ENCODE assay signal across 8 mouse cellular contexts in genomic region chr5:33039510-33039911, GRCm38 (mm10). TPM values are rescaled to one million over a fixed set of nuclear protein-coding genes. Genes with fewer than 3 reads are reported as not detected.
DNase-seq lines count a peak whose midpoint lies in the region; ATAC-seq lines count a peak whose summit lies in the region.

No protein-coding gene starts in this region.

- peak overlapping the region; percentile 35 for H3K4me3 ChIP-seq in forebrain, embryonic 10.5 days
- peak overlapping the region; percentile 21 for H3K4me3 ChIP-seq in limb, embryonic 10.5 days
- H3K4me3 ChIP-seq in midbrain, embryonic 11.5 days (ENCODE audit: low read depth, low read length), result no peak overlapping the region; the same call in 1 of the 2 replicates

- ATAC-seq in hematopoietic stem cell, adult 5-6 weeks (replicated peaks in 1 of 2; ENCODE audit: insufficient read depth in 1 of 2, low FRiP score in 2 of 2, low TSS enrichment in 1 of 2, low read depth in 1 of 2, poor library complexity in 2 of 2, severe bottlenecking in 2 of 2), result peak; percentile 71 to 82
- no peak for ATAC-seq in midbrain, embryonic 11.5 days (ENCODE audit: low FRiP score)

- H3K27ac ChIP-seq in forebrain, embryonic 10.5 days, result no peak overlapping the region
- H3K27ac ChIP-seq in limb, embryonic 10.5 days, result no peak overlapping the region
- no peak overlapping the region for H3K27ac ChIP-seq in midbrain, embryonic 11.5 days (ENCODE audit: low read depth, low read length)

- peak; percentile 38 to 86 for DNase-seq in heart, adult 18-20 months
- DNase-seq in heart, adult 8-10 months (ENCODE audit: low spot score), result no peak
- DNase-seq in adrenal gland, postnatal 25 days, result peak; percentile 74
- peak; percentile 66 for DNase-seq in forebrain, embryonic 10.5 days (ENCODE audit: extremely low spot score, low spot score)
- peak; percentile 75 for DNase-seq in limb, embryonic 10.5 days (ENCODE audit: low spot score)
- DNase-seq in midbrain, embryonic 11.5 days (ENCODE audit: low spot score, missing footprints), result peak; percentile 97
- peak; percentile 43 to 49 for DNase-seq in spleen, postnatal 36 days (ENCODE audit: low spot score in 2 of 2)

- peak overlapping the region; percentile 35 for H3K4me2 ChIP-seq in midbrain, embryonic 11.5 days

- H3K9ac ChIP-seq in midbrain, embryonic 11.5 days (ENCODE audit: low read length), result peak overlapping the region; percentile 3; the same call in 1 of the 2 replicates

- no peaks in the 10 kb centered on the region for H3K27me3 ChIP-seq in forebrain, embryonic 10.5 days (ENCODE audit: poor library complexity, severe bottlenecking)
- no peaks in the 10 kb centered on the region for H3K27me3 ChIP-seq in limb, embryonic 10.5 days (ENCODE audit: low read depth, poor library complexity, severe bottlenecking)
- no peaks in the 10 kb centered on the region for H3K27me3 ChIP-seq in midbrain, embryonic 11.5 days (ENCODE audit: control insufficient read depth, insufficient read depth, low read length)

- peaks cover 3% of the 10 kb centered on the region for H3K4me1 ChIP-seq in forebrain, embryonic 10.5 days
- H3K4me1 ChIP-seq in limb, embryonic 10.5 days, result no peaks in the 10 kb centered on the region
- H3K4me1 ChIP-seq in midbrain, embryonic 11.5 days (ENCODE audit: control insufficient read depth, insufficient read depth, low read length), result no peaks in the 10 kb centered on the region

- H3K9me3 ChIP-seq in forebrain, embryonic 10.5 days, result no peaks in the 10 kb centered on the region
- no peaks in the 10 kb centered on the region for H3K9me3 ChIP-seq in limb, embryonic 10.5 days (replicated peaks)
- H3K9me3 ChIP-seq in midbrain, embryonic 11.5 days (ENCODE audit: control insufficient read depth, low read length), result no peaks in the 10 kb centered on the region

- H3K36me3 ChIP-seq in forebrain, embryonic 10.5 days (replicated peaks), result no peaks in the 10 kb centered on the region
- no peaks in the 10 kb centered on the region for H3K36me3 ChIP-seq in limb, embryonic 10.5 days
- H3K36me3 ChIP-seq in midbrain, embryonic 11.5 days (ENCODE audit: control insufficient read depth, insufficient read depth, low read length), result no peaks in the 10 kb centered on the region

- 7% methylated on average over 13 of the region's 13 CpGs for WGBS in forebrain, embryonic 10.5 days
- 5% methylated on average over 13 of the region's 13 CpGs for WGBS in limb, embryonic 10.5 days
- WGBS in midbrain, embryonic 11.5 days, result 5% methylated on average over 13 of the region's 13 CpGs

RNA-seq across cellular contexts. Expression of gene Ywhah, which starts 20.9 kb away (rescaled TPM):
- total RNA-seq in heart, adult 18-20 months (2021), result 10 to 100 TPM; 90.3 TPM
- 10 to 100 TPM; 73.8 to 88.7 (median 82.1) TPM for total RNA-seq in heart, adult 8-10 months (2022)
- 201 and 209 TPM in 2 replicates for total RNA-seq in adrenal gland, postnatal 25 days (2021)
- 440 and 451 TPM in 2 replicates for polyA plus RNA-seq in forebrain, embryonic 10.5 days (2016; fragmentation: Nextera tagmentation; extraction: Ambion mirVana)
- total RNA-seq in hematopoietic stem cell, adult 5-6 weeks (2017), result 127 and 167 TPM in 2 replicates
- 387 and 397 TPM in 2 replicates for polyA plus RNA-seq in limb, embryonic 10.5 days (2016; fragmentation: Nextera tagmentation; extraction: Ambion mirVana)
- polyA plus RNA-seq in midbrain, embryonic 11.5 days (2014; fragmentation: Nextera tagmentation; extraction: Ambion mirVana), result 487 and 530 TPM in 2 replicates
